Mouse (Mus musculus) forebrain, embryonic 10.5 days (tissue): ENCODE results near the gene Pi4kb. TPM values are rescaled to one million over a fixed set of nuclear protein-coding genes. Genes with fewer than 3 reads are reported as not detected.
"Not testable (repeated sequence)": the region's sequence is repeated elsewhere in the genome, so short reads cannot be mapped to it uniquely, and the experiment has no call there.

Experiments
- DNase-seq: peaks from one replicate; pipeline ENCODE4 v3.0.0-alpha.2; 2017; ENCODE audit warnings: low spot score; ENCODE audit errors: extremely low spot score
- H3K27ac ChIP-seq: fragments of 300-500 bp; sonication (generic); 2 replicates; pipeline ENCODE4 v1.5.1; 2016; ENCODE audit warnings: mild to moderate bottlenecking
- H3K27me3 ChIP-seq: fragments of 300-500 bp; sonication (generic); 2 replicates; pipeline ENCODE4 v1.6.1; 2016; ENCODE audit warnings: mild to moderate bottlenecking; ENCODE audit not compliant: poor library complexity, severe bottlenecking
- H3K36me3 ChIP-seq: fragments of 300-500 bp; sonication (generic); replicated peaks from 2 replicates; pipeline ENCODE4 v1.6.1; 2016; ENCODE audit warnings: mild to moderate bottlenecking, moderate library complexity
- H3K4me1 ChIP-seq: fragments of 300-500 bp; sonication (generic); 2 replicates; pipeline ENCODE4 v1.6.1; 2016
- H3K4me3 ChIP-seq: fragments of 300-500 bp; sonication (generic); 2 replicates; pipeline ENCODE4 v1.5.1; 2016; ENCODE audit warnings: mild to moderate bottlenecking, moderate library complexity
- H3K9me3 ChIP-seq: fragments of 300-500 bp; sonication (generic); 2 replicates; pipeline ENCODE4 v1.6.1; 2016; ENCODE audit warnings: mild to moderate bottlenecking, moderate library complexity
- WGBS: fragments of 180-500 bp; shearing (Covaris S2); methylation state at CpG from one replicate; pipeline ENCODE4 v1.1.7; 2016; 5-methylcytosine and 5-hydroxymethylcytosine counted together
- polyA plus RNA-seq: library from polyadenylated mRNA; unstranded; fragments of >200 nt; fragmentation: Nextera tagmentation; extraction: Ambion mirVana; gene quantifications from 2 replicates; pipeline ENCODE4 v1.2.1, GENCODE M21; 2016

Pi4kb gene
- polyA plus RNA-seq, 1 experiment from 2014 or later, result 20.1 TPM

DNA sequence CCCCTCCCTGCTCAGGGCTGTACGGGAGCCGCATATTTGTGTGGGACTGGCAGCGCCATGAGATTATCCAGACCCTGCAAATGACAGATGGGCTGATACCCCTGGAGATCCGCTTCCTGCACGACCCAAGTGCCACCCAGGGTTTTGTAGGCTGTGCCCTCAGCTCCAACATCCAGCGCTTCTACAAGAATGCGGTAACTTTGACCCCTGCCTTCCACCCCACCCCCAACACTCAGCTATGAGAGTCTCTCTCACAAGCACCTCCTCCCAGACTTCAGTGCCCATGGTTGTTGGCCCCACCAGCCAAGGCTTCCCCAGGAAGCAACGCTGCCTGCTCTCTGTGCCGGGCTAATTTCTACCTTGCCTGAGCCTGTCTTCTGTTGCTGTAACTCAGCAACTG is 34.5 kb upstream of the Pi4kb start:
- H3K4me1 ChIP-seq, H3K27me3 ChIP-seq, H3K9me3 ChIP-seq, H3K27ac ChIP-seq, DNase-seq, H3K36me3 ChIP-seq, H3K4me3 ChIP-seq: not testable (repeated sequence)
- WGBS, result 75% methylated on average over 9 of the region's 9 CpGs

DNA sequence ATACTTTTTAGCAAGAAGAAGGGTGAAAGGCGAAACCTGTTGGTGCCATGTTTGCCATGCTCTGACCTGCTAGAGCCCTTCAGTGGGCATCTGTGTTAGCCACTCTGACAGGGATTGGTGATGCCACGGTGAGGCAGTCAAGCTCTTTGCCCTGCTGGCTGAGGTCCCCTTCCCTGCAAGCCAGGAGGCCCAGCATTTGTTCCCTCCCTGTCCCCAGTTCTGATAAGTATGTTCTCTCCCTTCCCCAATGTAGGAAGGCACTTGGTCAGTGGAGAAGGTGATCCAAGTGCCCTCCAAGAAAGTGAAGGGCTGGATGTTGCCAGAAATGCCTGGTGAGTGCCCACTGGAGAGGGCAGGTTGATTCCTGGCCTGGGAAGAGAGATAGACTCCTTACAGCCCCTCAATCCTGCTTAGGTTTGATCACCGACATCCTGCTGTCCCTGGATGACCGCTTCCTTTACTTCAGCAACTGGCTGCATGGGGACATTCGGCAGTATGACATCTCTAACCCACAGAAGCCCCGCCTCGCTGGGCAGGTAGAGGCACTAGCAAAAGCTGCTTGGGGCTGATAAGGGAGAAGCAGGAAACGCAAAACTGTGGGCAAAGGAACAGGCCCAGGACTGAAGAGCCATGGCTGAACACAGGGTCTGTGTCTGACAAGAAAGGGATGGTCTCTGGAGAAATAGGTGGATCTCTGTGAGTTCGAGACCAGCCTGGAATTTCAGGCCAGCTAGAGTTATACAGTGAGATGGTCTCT is 32.1 kb upstream of the Pi4kb start:
- DNase-seq, H3K27ac ChIP-seq, H3K4me1 ChIP-seq, H3K4me3 ChIP-seq, H3K36me3 ChIP-seq, H3K9me3 ChIP-seq, H3K27me3 ChIP-seq: not testable (repeated sequence)
- 84% methylated on average over 9 of the region's 9 CpGs for WGBS

DNA sequence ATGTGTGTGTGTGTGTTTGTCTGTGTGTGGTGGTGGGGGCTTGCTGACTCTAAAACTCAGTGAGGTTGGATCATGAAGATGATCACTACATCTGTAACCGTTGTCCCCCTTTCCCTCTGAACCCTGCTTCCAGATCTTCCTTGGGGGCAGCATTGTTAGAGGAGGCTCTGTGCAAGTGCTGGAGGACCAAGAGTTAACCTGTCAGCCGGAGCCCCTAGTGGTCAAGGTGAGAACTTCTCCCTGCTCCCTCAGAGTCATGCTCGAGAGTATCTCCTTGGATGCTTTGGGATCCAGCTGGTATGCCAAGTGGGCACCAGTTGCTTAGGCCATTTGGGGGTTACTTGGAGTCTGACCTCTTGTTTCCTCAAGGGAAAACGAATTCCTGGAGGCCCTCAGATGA is 30.8 kb upstream of the Pi4kb start:
- not testable (repeated sequence) for DNase-seq, H3K36me3 ChIP-seq, H3K27me3 ChIP-seq, H3K27ac ChIP-seq, H3K4me1 ChIP-seq, H3K9me3 ChIP-seq, H3K4me3 ChIP-seq
- 30% methylated on average over 4 of the region's 4 CpGs for WGBS

DNA sequence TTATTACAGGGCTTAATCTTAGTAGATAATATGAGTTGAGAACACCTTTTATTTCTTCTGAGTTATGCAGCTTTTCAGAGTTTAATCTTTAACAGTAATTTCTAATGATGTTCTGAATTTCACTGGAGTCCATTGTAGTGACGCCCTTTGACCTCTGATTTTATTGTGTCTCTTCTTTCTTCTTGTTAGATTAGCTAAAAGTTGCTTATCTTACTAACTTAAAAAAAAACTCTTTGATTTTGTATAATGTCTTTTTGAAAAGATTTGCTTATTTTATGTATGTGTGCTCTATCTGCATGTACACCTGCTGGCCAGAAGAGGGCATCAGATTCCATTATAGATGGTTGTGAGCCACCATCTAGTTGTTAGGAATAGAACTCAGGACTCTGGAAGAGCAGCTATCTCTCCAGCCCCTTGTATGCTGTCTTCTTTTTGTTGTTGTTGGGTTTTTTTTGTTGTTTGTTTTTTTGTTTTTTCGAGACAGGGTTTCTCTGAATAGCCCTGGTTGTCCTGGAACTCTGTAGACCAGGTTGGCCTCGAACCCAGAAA is 26.4 kb upstream of the Pi4kb start:
- DNase-seq, result no peak
- no peak overlapping the region for H3K27ac ChIP-seq
- peaks cover 6% of the 10 kb centered on the region for H3K4me1 ChIP-seq
- H3K27me3 ChIP-seq, result no peaks in the 10 kb centered on the region
- no peaks in the 10 kb centered on the region for H3K9me3 ChIP-seq
- H3K4me3 ChIP-seq, result no peak overlapping the region
- WGBS, result 66% methylated on average over 3 of the region's 3 CpGs
- peaks cover 7% of the 10 kb centered on the region; the same call in 1 of the 2 replicates for H3K36me3 ChIP-seq

GRCm38 (mm10) chr3:94949645-94950044 is 24.9 kb upstream of the Pi4kb start:
- 86% methylated on average over 3 of the region's 3 CpGs for WGBS
- H3K4me3 ChIP-seq, result no peak overlapping the region
- H3K9me3 ChIP-seq, result no peaks in the 10 kb centered on the region
- no peak overlapping the region for H3K27ac ChIP-seq
- H3K27me3 ChIP-seq, result no peaks in the 10 kb centered on the region
- DNase-seq, result no peak
- peaks cover 16% of the 10 kb centered on the region for H3K4me1 ChIP-seq
- H3K36me3 ChIP-seq, result peaks cover 7% of the 10 kb centered on the region; the same call in 1 of the 2 replicates

DNA sequence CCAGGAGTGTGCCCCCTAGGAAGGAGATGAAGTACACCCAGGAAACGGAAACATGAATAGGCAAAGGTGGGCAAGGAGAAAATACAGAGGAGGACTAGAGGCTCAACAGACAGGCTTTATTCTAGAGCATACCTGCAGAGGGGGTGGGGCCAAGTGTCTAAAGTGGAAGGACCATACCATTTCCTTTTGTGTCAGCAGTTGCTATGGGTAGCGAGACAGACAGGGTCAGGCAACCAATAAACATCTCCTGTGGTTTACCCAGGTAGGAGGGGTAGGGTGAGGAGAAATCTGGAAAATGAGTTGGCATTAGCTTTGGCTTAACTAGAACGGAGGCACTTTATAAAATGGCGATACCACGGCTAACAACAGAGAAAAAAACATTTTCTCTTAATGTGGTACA is 21.7 kb upstream of the Pi4kb start:
- WGBS, result 69% methylated on average over 5 of the region's 5 CpGs
- Histone ChIP-seq H3K36me3 (peaks cover 37% of the 10 kb centered on the region), H3K4me1 (peaks cover 26% of the 10 kb centered on the region), H3K27ac (no peak overlapping the region; the same call in 1 of the 2 replicates), H3K27me3 (no peaks in the 10 kb centered on the region), H3K4me3 (peak overlapping the region; percentile 84; the same call in 1 of the 2 replicates), H3K9me3 (no peaks in the 10 kb centered on the region)
- no peak for DNase-seq

DNA sequence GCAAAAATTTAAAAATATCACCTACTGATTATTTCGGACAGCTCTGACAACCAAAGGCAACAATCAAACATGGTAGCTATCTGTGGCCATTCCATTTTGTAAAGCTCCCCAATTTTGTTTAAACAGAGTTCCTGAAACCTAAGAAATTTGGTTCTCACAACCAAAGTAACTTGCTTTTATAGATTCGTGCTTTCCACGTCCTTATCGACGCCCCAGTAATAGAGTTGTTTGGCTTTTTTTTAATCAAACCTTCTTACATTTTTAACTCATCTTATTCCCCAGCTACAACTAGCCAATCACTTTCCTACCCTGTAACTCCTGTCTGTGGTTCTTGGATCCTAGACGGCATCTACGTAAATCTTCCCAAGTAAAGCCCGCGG is 21.2 kb upstream of the Pi4kb start:
- H3K9me3 ChIP-seq, result no peaks in the 10 kb centered on the region
- peaks cover 42% of the 10 kb centered on the region for H3K36me3 ChIP-seq
- H3K27ac ChIP-seq, result peak overlapping the region; percentile 98
- peak overlapping the region; percentile 84 for H3K4me3 ChIP-seq
- 24% methylated on average over 9 of the region's 9 CpGs for whole genome bisulfite sequencing
- no peaks in the 10 kb centered on the region for H3K27me3 ChIP-seq
- H3K4me1 ChIP-seq, result peaks cover 26% of the 10 kb centered on the region
- DNase-seq, result no peak

- Histone ChIP-seq H3K36me3 (peaks cover 49% of the 10 kb centered on the region), H3K4me1 (peaks cover 26% of the 10 kb centered on the region), H3K27me3 (no peaks in the 10 kb centered on the region), H3K4me3 (peak within 1 kb of the TSS; percentile 84), H3K9me3 (no peaks in the 10 kb centered on the region), H3K27ac (peak within 1 kb of the TSS; percentile 98)
- peak; percentile 90 for DNase-seq
- WGBS, result under 1% methylated on average over 50 of the region's 50 CpGs
Observed at GRCm38 (mm10) chr3:94953764-94954616, 20.5 kb upstream of the Pi4kb start, which contains the start of gene Rfx5. TSS of gene Rfx5 (plus strand) at chr3:94954075.

DNA sequence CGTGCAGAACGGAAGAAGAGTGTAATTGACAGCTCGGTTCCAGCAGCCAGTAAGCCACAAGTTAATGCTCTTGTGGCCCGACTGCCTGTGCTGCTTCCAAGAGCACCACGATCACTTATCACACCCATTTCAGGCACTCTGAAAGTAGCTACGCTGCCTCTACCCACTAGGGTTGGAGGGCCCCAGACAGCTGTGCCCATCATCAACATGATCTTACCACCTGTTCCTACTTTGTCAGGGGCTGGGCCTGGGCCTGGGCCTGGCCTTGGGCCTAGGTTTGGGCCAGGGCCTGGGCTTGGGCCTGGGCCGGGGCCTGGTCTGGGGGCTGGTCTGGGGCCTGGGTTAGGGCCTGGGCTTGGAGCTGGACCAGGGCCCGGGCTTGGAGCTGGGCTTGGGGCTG is 16.2 kb upstream of the Pi4kb start:
- peaks cover 19% of the 10 kb centered on the region for H3K4me1 ChIP-seq
- no peak overlapping the region for H3K4me3 ChIP-seq
- no peaks in the 10 kb centered on the region for H3K9me3 ChIP-seq
- no peak for DNase-seq
- H3K27me3 ChIP-seq, result no peaks in the 10 kb centered on the region
- 93% methylated on average over 8 of the region's 8 CpGs for WGBS
- H3K27ac ChIP-seq, result no peak overlapping the region
- H3K36me3 ChIP-seq, result peaks cover 45% of the 10 kb centered on the region

DNA sequence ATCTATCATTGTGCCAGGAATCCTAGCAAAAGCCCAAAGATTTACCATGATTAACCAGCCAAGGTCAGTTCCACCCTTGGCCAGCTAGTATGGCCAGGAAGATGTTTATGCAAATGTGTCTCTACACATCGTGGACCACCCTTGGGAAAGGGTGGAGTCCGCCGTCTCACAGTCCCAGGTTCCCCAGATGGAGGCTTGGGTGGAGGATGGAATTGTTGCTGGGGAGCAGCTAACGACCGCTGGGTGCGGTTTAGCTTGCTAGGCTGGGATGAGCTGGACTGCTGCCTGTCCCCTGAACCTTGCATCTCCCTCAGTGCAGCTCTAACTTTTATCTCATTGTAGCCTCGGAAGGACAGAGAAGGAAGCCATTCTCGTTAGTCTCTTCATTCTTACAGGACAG is 14.7 kb upstream of the Pi4kb start:
- H3K4me3 ChIP-seq, result no peak overlapping the region
- H3K27ac ChIP-seq, result no peak overlapping the region
- H3K36me3 ChIP-seq, result peaks cover 45% of the 10 kb centered on the region
- H3K4me1 ChIP-seq, result peaks cover 7% of the 10 kb centered on the region
- H3K27me3 ChIP-seq, result no peaks in the 10 kb centered on the region
- WGBS, result 53% methylated on average over 8 of the region's 8 CpGs
- DNase-seq, result no peak
- no peaks in the 10 kb centered on the region for H3K9me3 ChIP-seq

GRCm38 (mm10) chr3:94960322-94960721 is 14.2 kb upstream of the Pi4kb start:
- no peak overlapping the region for H3K4me3 ChIP-seq

GRCm38 (mm10) chr3:94964989-94965388 is 9.5 kb upstream of the Pi4kb start:
- H3K36me3 ChIP-seq, result no peaks in the 10 kb centered on the region
- no peak for DNase-seq
- H3K27ac ChIP-seq, result no peak overlapping the region
- H3K9me3 ChIP-seq, result no peaks in the 10 kb centered on the region
- no peaks in the 10 kb centered on the region for H3K27me3 ChIP-seq
- no peak overlapping the region for H3K4me3 ChIP-seq
- no peaks in the 10 kb centered on the region for H3K4me1 ChIP-seq
- WGBS, result 95% methylated on average over 1 of the region's 1 CpGs

More at GRCm38 (mm10) chr3:94960322-94960721, 14.2 kb upstream of the Pi4kb start:
- no peak for DNase-seq
- 55% methylated on average over 5 of the region's 5 CpGs for WGBS
- Histone ChIP-seq H3K27me3 (no peaks in the 10 kb centered on the region), H3K27ac (no peak overlapping the region), H3K9me3 (no peaks in the 10 kb centered on the region), H3K36me3 (peaks cover 41% of the 10 kb centered on the region), H3K4me1 (peaks cover 3% of the 10 kb centered on the region)

- 77% methylated on average over 1 of the region's 1 CpGs for WGBS
- H3K4me1 ChIP-seq, result no peaks in the 10 kb centered on the region
- no peaks in the 10 kb centered on the region for H3K27me3 ChIP-seq
- no peaks in the 10 kb centered on the region for H3K36me3 ChIP-seq
- DNase-seq, result no peak
- no peak overlapping the region for H3K4me3 ChIP-seq
- no peaks in the 10 kb centered on the region for H3K9me3 ChIP-seq
- H3K27ac ChIP-seq, result no peak overlapping the region
Observed at GRCm38 (mm10) chr3:94965878-94966277, 8.7 kb upstream of the Pi4kb start.
